Mouse (Mus musculus) macrophage (primary cell): ENCODE results near the gene Pde3a. TPM values are rescaled to one million over a fixed set of nuclear protein-coding genes. Genes with fewer than 3 reads are reported as not detected.

ENCODE experiments used
- H3K27ac ChIP-seq: fragments of 350-480 bp; formaldehyde crosslinking; 2 replicates; pipeline ENCODE4 v1.9.0; 2021
- H3K36me3 ChIP-seq: fragments of 350-480 bp; formaldehyde crosslinking; 2 replicates; pipeline ENCODE4 v1.9.0; 2021; ENCODE audit errors: inconsistent target
- H3K4me3 ChIP-seq: fragments of 350-480 bp; formaldehyde crosslinking; 2 replicates; pipeline ENCODE4 v1.9.0; 2021; ENCODE audit errors: inconsistent target
- H3K79me2 ChIP-seq: fragments of 350-480 bp; formaldehyde crosslinking; 2 replicates; pipeline ENCODE4 v1.9.0; 2021; ENCODE audit errors: inconsistent target
- WGBS: methylation state at CpG from one replicate; pipeline ENCODE4 v1.1.7; 2026; ENCODE audit warnings: inconsistent platforms; ENCODE audit not compliant: missing documents; 5-methylcytosine and 5-hydroxymethylcytosine counted together
- polyA plus RNA-seq: library from polyadenylated mRNA; stranded (reverse); fragments of 250-400 nt; gene quantifications from 3 replicates; pipeline ENCODE4 v1.2.4, GENCODE M21; 2018; ENCODE audit warnings: inconsistent platforms

The Pde3a gene
- polyA plus RNA-seq, 1 experiment from 2014 or later = 0.09 TPM

DNA sequence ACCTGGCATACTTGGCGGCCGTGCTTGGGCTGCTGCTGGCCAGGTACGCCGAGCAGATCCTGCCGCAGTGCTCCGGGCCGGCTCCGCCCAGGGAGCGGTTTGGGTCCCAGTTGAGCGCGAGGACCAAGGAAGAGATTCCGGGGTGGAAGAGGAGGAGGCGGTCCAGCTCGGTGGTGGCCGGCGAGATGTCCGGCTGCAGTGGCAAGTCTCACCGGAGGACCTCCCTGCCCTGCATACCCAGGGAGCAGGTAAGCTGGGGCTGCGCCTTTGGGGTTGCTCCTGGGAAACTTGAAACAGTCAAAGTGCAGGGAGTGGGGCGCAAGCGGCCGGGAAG is 1.2 kb downstream of the Pde3a start:
- WGBS = 14% methylated on average over 17 of the region's 22 CpGs
- H3K36me3 ChIP-seq = no peaks in the 10 kb centered on the region
- H3K27ac ChIP-seq = no peak overlapping the region
- H3K4me3 ChIP-seq = no peak overlapping the region
- H3K79me2 ChIP-seq = no peaks in the 10 kb centered on the region

- no peaks in the 10 kb centered on the region for H3K79me2 ChIP-seq
- 82% methylated on average over 6 of the region's 6 CpGs for WGBS
- no peak overlapping the region for H3K27ac ChIP-seq
- H3K4me3 ChIP-seq = no peak overlapping the region
- H3K36me3 ChIP-seq = no peaks in the 10 kb centered on the region
These were observed 1.9 kb downstream of the Pde3a start for GRCm38 (mm10) chr6:141250984-141251383.

- Histone ChIP-seq H3K36me3 (no peaks in the 10 kb centered on the region), H3K4me3 (no peak overlapping the region), H3K79me2 (no peaks in the 10 kb centered on the region), H3K27ac (no peak overlapping the region)
- WGBS = 92% methylated on average over 7 of the region's 7 CpGs
These were observed 3.5 kb downstream of the Pde3a start for GRCm38 (mm10) chr6:141252520-141252919.

DNA sequence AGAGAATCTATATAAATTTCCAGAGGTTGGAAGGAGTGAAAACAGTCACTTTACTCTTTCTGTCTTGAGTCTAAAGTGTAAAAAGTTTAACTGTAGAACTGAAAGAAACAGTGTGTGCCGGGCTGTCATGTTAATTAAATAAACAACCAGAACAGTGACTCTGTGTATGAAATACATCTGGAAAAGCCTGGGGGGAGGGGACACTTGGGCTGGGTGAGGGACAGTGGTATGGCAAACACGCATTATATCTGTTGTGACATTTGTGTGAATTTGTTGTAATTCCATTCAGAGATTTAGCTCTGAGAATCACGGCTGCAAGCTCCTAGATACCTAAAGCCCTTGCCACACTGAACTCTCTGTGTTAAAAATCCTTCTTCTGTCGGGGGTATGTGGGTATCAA is 5.9 kb downstream of the Pde3a start:
- H3K4me3 ChIP-seq = no peak overlapping the region
- no peak overlapping the region for H3K27ac ChIP-seq
- WGBS = 92% methylated on average over 4 of the region's 4 CpGs
- no peaks in the 10 kb centered on the region for H3K36me3 ChIP-seq
- no peaks in the 10 kb centered on the region for H3K79me2 ChIP-seq

DNA sequence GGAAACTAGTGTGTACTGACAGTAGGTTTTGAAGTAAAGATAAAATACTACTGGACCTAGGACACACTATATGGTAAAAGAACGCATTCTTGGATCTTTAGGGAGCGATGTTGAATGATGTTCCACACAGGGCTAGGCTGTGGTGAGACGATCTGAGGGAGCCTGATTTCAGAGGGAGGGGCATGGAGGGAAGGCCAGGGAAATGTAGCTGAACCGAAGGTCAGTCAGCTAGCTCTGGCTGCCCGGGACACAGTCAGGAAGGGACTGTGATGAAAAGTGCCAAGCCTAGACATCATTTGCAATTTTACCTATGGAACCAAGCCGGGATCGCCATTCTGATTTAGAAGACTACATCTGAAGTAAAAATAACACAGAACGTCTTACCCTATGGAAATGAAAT is 7.8 kb downstream of the Pde3a start:
- H3K36me3 ChIP-seq = no peaks in the 10 kb centered on the region

DNA sequence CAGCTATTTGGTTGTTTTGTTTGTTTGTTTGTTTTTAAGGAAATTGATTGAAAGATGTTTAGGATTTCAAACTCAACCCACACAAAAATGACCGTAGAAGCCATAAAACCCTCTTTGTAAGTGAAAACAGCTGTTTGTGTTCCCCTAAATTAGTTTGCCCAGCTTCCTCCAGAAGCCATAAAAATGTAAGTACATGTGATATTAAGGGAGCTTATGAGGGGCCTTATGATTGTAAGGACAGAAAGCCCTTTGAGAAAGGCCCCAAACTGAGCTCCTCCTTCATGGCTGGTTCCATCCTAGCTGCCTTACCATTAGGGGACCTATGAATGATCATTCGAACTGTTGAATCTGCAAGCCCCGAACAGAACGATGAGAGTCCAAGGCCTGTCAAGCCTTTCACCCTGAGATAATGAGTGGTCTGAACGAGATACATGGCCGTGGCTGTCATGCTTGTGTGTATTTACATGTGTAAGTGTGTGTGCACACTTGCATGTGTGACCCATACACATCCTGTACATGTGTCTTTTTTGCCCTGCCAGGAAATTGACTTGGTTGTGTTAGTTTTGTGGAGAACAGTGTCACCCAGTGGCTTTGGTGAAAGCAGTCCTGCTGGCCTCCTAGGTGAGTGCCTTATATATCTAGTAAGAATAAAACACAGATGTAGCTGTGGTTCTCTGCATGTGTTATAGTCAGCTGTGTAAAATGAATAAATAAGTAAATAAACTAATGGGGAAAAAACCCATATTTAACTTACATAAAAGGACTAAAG is 8.5 kb downstream of the Pde3a start:
- no peak overlapping the region for H3K4me3 ChIP-seq
- no peak overlapping the region for H3K27ac ChIP-seq
- no peaks in the 10 kb centered on the region for H3K79me2 ChIP-seq
- WGBS = 81% methylated on average over 6 of the region's 6 CpGs
- H3K36me3 ChIP-seq = no peaks in the 10 kb centered on the region

More for the DNA sequence above, 7.8 kb downstream of the Pde3a start:
- no peak overlapping the region for H3K4me3 ChIP-seq
- H3K27ac ChIP-seq = no peak overlapping the region
- 96% methylated on average over 8 of the region's 8 CpGs for WGBS
- no peaks in the 10 kb centered on the region for H3K79me2 ChIP-seq

GRCm38 (mm10) chr6:141265257-141265656 is 16.2 kb downstream of the Pde3a start:
- 88% methylated on average over 4 of the region's 4 CpGs for WGBS
- no peak overlapping the region for H3K4me3 ChIP-seq
- H3K27ac ChIP-seq = no peak overlapping the region
- H3K36me3 ChIP-seq = no peaks in the 10 kb centered on the region
- H3K79me2 ChIP-seq = no peaks in the 10 kb centered on the region

GRCm38 (mm10) chr6:141267888-141268570 is 19.0 kb downstream of the Pde3a start:
- WGBS = 82% methylated on average over 11 of the region's 11 CpGs
- Histone ChIP-seq H3K27ac (no peak overlapping the region), H3K4me3 (no peak overlapping the region), H3K79me2 (no peaks in the 10 kb centered on the region), H3K36me3 (no peaks in the 10 kb centered on the region)

DNA sequence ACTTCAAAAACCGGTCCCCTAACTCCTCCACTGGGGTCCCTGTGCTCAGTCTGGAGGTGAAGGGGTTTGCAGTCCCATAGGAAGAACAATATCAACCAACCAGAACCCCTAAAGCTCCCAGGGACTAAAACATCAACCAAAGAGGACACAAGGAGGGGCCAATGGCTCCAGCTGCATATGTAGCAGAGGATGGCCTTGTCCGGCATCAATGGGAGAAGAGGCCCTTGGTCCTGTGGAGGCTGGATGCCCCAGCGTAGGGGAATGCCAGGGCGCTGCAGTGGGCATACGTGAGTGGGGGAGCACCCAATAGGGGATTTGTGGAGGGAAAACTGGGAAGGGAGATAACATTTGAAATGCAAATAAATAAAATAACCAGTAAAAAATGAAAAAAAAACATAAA is 19.8 kb downstream of the Pde3a start:
- whole genome bisulfite sequencing = 81% methylated on average over 5 of the region's 5 CpGs
- no peak overlapping the region for H3K27ac ChIP-seq

GRCm38 (mm10) chr6:141271133-141271532 is 22.1 kb downstream of the Pde3a start:
- Histone ChIP-seq H3K36me3 (no peaks in the 10 kb centered on the region), H3K4me3 (no peak overlapping the region), H3K27ac (no peak overlapping the region), H3K79me2 (no peaks in the 10 kb centered on the region)
- WGBS = 81% methylated on average over 5 of the region's 5 CpGs

More for the DNA sequence above, 19.8 kb downstream of the Pde3a start:
- Histone ChIP-seq H3K79me2 (no peaks in the 10 kb centered on the region), H3K4me3 (no peak overlapping the region), H3K36me3 (no peaks in the 10 kb centered on the region)

- Histone ChIP-seq H3K36me3 (no peaks in the 10 kb centered on the region), H3K27ac (no peak overlapping the region), H3K79me2 (no peaks in the 10 kb centered on the region), H3K4me3 (no peak overlapping the region)
- 94% methylated on average over 3 of the region's 3 CpGs for WGBS
These were observed 22.5 kb downstream of the Pde3a start for GRCm38 (mm10) chr6:141271579-141271978.

DNA sequence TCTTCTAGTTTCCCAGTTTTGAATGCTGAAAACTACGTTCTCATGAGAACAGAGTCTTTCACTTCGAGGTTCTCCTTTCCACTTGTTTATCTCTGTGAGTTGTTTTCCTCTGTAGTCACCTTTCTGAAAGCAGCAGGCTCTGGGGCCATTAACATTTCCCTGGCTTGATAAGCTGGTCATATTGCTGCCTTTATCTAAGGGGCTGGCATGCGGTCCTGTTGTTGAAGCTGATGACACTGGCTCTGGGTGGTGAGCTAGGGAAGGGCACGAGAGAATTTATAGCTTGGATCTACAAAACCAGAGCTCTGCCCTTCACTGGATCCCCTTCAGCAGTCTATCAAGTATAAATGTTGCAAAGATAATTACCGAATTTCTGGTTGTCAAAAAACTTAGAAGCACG is 24.6 kb downstream of the Pde3a start:
- Histone ChIP-seq H3K4me3 (no peak overlapping the region), H3K79me2 (no peaks in the 10 kb centered on the region), H3K36me3 (no peaks in the 10 kb centered on the region), H3K27ac (no peak overlapping the region)
- 91% methylated on average over 6 of the region's 6 CpGs for WGBS

DNA sequence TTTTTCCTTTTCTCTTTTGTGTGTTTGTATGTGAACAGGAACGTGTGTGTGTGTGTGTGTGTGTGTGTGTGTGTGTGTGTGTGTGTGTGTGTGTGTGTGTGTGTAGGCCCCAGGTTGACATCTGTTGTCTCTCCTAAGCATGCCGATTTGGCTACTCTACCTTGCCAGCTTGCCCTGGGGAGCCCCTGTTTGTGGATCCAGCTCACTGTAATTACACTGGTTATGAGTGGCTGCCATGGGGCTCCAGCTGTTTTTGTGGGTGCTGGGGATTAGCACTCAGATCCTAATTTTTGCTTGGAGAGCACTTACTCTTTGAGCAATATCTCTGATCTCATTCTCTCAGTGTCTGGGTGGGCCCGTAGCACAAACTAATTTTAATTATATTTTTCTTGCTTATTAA is 32.6 kb downstream of the Pde3a start:
- WGBS = 92% methylated on average over 2 of the region's 3 CpGs
- H3K36me3 ChIP-seq = no peaks in the 10 kb centered on the region
- H3K27ac ChIP-seq = no peak overlapping the region
- no peak overlapping the region for H3K4me3 ChIP-seq
- H3K79me2 ChIP-seq = no peaks in the 10 kb centered on the region

GRCm38 (mm10) chr6:141282796-141283195 is 33.7 kb downstream of the Pde3a start:
- WGBS = 85% methylated on average over 7 of the region's 7 CpGs

DNA sequence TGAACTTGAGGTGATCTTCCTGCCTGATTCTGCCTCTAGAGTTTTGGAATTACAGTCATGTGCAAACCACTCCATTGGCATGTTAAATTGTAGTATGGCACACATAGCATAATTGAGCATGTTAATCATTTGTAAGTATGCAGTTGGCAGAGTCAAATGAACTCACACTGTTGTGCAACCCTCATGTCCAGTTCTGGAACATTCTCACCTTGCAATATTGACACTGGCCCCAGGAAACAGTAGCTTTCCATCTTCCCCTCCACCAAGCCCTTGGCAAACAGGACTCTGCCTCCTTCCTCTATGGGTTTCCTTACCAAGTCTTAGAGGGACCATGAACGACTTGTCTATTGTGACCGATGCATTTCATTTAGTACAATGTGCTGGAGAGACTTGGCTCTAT is 42.1 kb downstream of the Pde3a start:
- H3K36me3 ChIP-seq = no peaks in the 10 kb centered on the region
- H3K4me3 ChIP-seq = no peak overlapping the region
- H3K27ac ChIP-seq = no peak overlapping the region
- no peaks in the 10 kb centered on the region for H3K79me2 ChIP-seq
- WGBS = 80% methylated on average over 2 of the region's 2 CpGs

More at GRCm38 (mm10) chr6:141282796-141283195, 33.7 kb downstream of the Pde3a start:
- H3K79me2 ChIP-seq = no peaks in the 10 kb centered on the region
- H3K4me3 ChIP-seq = no peak overlapping the region
- H3K36me3 ChIP-seq = no peaks in the 10 kb centered on the region
- no peak overlapping the region for H3K27ac ChIP-seq
